Mouse (Mus musculus): Measurements from ENCODE around the gene Lce3e. TPM values are rescaled to one million over a fixed set of nuclear protein-coding genes. Genes with fewer than 3 reads are reported as not detected.

The Lce3e gene
- polyA plus RNA-seq, 1 experiment from 2014 or later = 39.4 TPM

DNA sequence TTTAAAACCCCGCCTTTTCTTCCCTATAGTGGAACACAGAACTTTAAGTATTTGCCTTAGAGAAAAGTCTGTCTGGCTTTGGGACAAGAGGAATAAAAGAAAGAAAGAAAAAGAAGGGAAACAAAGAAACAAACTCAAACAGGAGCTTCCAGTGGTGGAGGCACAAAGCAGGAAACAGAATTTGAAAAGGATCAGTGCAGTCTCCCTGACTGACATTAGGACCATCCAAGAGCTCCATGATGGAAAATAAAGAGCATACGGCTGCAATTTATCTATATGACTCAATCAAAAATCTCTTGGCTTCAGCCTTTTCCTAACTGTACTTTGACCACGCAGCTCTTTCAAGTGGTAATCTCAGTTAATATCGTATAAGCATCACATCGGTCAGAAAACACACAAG is 48.0 kb downstream of the Lce3e start:
- no peaks in the 10 kb centered on the region for H3K4me1 ChIP-seq
- no peaks in the 10 kb centered on the region for H3K36me3 ChIP-seq
- H3K27ac ChIP-seq (replicated peaks) = no peak overlapping the region
- peak overlapping the region; percentile 50 for H3K4me3 ChIP-seq (replicated peaks)
- ATAC-seq (ENCODE audit: insufficient number of reproducible peaks, low FRiP score, low TSS enrichment, low read depth) = no peak
- H3K9me3 ChIP-seq (replicated peaks) = no peaks in the 10 kb centered on the region
- WGBS = 24% methylated on average over 5 of the region's 5 CpGs
- H3K9ac ChIP-seq = no peak overlapping the region
- H3K27me3 ChIP-seq = no peaks in the 10 kb centered on the region
- H3K4me2 ChIP-seq (replicated peaks) = peak overlapping the region; percentile 85

DNA sequence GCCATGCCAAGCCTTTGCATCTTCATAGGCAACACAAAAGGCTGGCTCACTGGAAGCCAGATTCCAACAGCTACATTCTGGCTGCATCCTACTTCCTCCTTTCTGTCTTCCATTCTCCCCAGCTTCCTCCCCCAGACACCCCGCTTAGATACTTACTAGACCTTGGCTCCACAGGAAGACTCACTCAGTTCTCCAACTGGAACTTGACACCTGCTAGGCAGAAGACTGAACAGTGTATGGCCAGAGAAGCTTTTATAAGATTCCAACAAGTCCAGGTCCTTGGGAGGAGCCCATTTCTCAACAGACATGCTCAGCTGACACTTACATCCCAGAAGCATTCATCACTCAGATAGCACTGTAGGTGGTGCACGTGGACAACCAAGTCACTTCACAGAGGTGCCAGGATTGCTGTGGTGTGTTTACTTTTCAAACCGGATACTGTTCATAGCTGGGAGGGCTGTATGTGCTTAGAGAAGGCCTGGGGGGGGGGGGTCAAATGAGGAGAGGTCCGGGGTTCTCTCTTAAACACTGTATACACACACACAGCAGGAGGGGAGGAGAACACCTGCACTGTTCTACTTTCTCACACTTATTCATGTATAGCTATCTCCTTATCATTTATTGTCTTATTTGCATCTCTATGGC is 48.7 kb downstream of the Lce3e start, which contains the start of gene Crct1:
Gene Crct1, minus strand, starts transcription at position 228 of the 645 bp plus-strand sequence.
- 0 out of 2 replicates have a peak within 1 kb of the TSS, but pooled peaks have one; percentile 11 for H3K27ac ChIP-seq (replicated peaks)

More for the DNA sequence above, 48.7 kb downstream of the Lce3e start, which contains the start of gene Crct1:
- peak within 1 kb of the TSS; percentile 85 for H3K4me2 ChIP-seq (replicated peaks)
- H3K36me3 ChIP-seq = no peaks in the 10 kb centered on the region
- H3K4me1 ChIP-seq = no peaks in the 10 kb centered on the region
- no peak for ATAC-seq (ENCODE audit: insufficient number of reproducible peaks, low FRiP score, low TSS enrichment, low read depth)
- no peaks in the 10 kb centered on the region for H3K27me3 ChIP-seq
- whole genome bisulfite sequencing = 56% methylated on average over 4 of the region's 4 CpGs
- H3K4me3 ChIP-seq (replicated peaks) = peak within 1 kb of the TSS; percentile 50
- H3K9ac ChIP-seq = no peak within 1 kb of the TSS
- H3K9me3 ChIP-seq (replicated peaks) = no peaks in the 10 kb centered on the region

Other genes starting within 250 kb of the Lce3e start
- gene Lce1f, start 246.7 kb upstream of the Lce3e start, polyA plus RNA-seq (2015; fragmentation: Nextera tagmentation; extraction: Ambion mirVana) = 1.5 and 3.7 TPM in 2 replicates
- not detected in 2 replicates for gene Gm38119, start 228.0 kb upstream of the Lce3e start, polyA plus RNA-seq (2015; fragmentation: Nextera tagmentation; extraction: Ambion mirVana)
- gene Lce1g, start 214.7 kb upstream of the Lce3e start, polyA plus RNA-seq (2015; fragmentation: Nextera tagmentation; extraction: Ambion mirVana) = 0.56 and 1.8 TPM in 2 replicates
- gene Lce1h, start 202.0 kb upstream of the Lce3e start, polyA plus RNA-seq (2015; fragmentation: Nextera tagmentation; extraction: Ambion mirVana) = 1.4 and 3.7 TPM in 2 replicates
- 2.4 and 7.3 TPM in 2 replicates for gene Lce1i, start 188.2 kb upstream of the Lce3e start, polyA plus RNA-seq (2015; fragmentation: Nextera tagmentation; extraction: Ambion mirVana)
- 0.74 and 1.5 TPM in 2 replicates for gene Lce1j, start 176.5 kb upstream of the Lce3e start, polyA plus RNA-seq (2015; fragmentation: Nextera tagmentation; extraction: Ambion mirVana)
- 0.28 and 2.4 TPM in 2 replicates for gene Lce1k, start 159.2 kb upstream of the Lce3e start, polyA plus RNA-seq (2015; fragmentation: Nextera tagmentation; extraction: Ambion mirVana)
- gene Kprp, start 139.8 kb upstream of the Lce3e start, polyA plus RNA-seq (2015; fragmentation: Nextera tagmentation; extraction: Ambion mirVana) = 1.9 and 6.5 TPM in 2 replicates
- 0.45 and 2.5 TPM in 2 replicates for gene Lce1l, start 115.8 kb upstream of the Lce3e start, polyA plus RNA-seq (2015; fragmentation: Nextera tagmentation; extraction: Ambion mirVana)
- gene 2310050C09Rik, start 96.8 kb upstream of the Lce3e start, polyA plus RNA-seq (2015; fragmentation: Nextera tagmentation; extraction: Ambion mirVana) = 0.25 and 0.46 TPM in 2 replicates
- gene Lce3a, start 40.8 kb upstream of the Lce3e start, polyA plus RNA-seq (2015; fragmentation: Nextera tagmentation; extraction: Ambion mirVana) = 29.8 and 90.3 TPM in 2 replicates
- 7.3 and 33.8 TPM in 2 replicates for gene Lce3b, start 34.1 kb upstream of the Lce3e start, polyA plus RNA-seq (2015; fragmentation: Nextera tagmentation; extraction: Ambion mirVana)
- 15.4 and 56.9 TPM in 2 replicates for gene Lce3c, start 22.6 kb upstream of the Lce3e start, polyA plus RNA-seq (2015; fragmentation: Nextera tagmentation; extraction: Ambion mirVana)
- 2.3 and 5.7 TPM in 2 replicates for gene Lce3d, start 9.7 kb upstream of the Lce3e start, polyA plus RNA-seq (2015; fragmentation: Nextera tagmentation; extraction: Ambion mirVana)
- 81.7 and 147 TPM in 2 replicates for gene Lce3f, start 25.2 kb downstream of the Lce3e start, polyA plus RNA-seq (2015; fragmentation: Nextera tagmentation; extraction: Ambion mirVana)
- gene Crct1, start 48.6 kb downstream of the Lce3e start, polyA plus RNA-seq (2015; fragmentation: Nextera tagmentation; extraction: Ambion mirVana) = 71.5 and 108 TPM in 2 replicates
- gene Lce1m, start 52.0 kb downstream of the Lce3e start, polyA plus RNA-seq (2015; fragmentation: Nextera tagmentation; extraction: Ambion mirVana) = 1.4 and 1.7 TPM in 2 replicates
- gene Gm4858, start 101.8 kb downstream of the Lce3e start, polyA plus RNA-seq (2015; fragmentation: Nextera tagmentation; extraction: Ambion mirVana) = not detected in 2 replicates
- 12.2 and 12.8 TPM in 2 replicates for gene Crnn, start 177.7 kb downstream of the Lce3e start, polyA plus RNA-seq (2015; fragmentation: Nextera tagmentation; extraction: Ambion mirVana)
- 0.18 and 0.31 TPM in 2 replicates for gene Flg2, start 230.2 kb downstream of the Lce3e start, polyA plus RNA-seq (2015; fragmentation: Nextera tagmentation; extraction: Ambion mirVana)

Data from embryonic facial prominence, embryonic 15.5 days (tissue).